Comparison of ENCODE assay signal across 26 mouse cellular contexts in the genomic region with DNA sequence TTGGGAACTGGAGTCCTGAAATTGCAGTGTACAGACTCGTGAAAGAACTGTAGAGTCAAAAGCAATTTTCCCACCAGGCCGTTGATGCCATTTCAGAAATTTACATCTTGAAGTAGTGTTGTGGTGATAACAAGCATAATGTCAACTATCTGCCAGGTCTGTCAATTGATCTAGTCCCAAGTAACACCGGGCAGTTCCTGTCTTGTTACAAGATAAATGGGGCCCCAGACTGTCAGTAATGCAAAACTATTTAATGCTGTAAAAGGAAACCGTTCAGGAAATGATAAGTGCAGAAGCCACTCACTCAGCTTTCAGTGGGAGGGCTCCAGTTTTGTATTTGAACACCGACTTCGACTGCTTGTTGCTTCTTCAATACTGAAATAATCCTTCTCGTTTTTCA.
DNase-seq lines count a peak whose midpoint lies in the region; ATAC-seq and TF ChIP-seq lines count a peak whose summit lies in the region.
"Had no signal": no experiment of that assay in that cellular context is flagged by ENCODE, and none has a peak within 500 bp of the region (broad histone marks: within the 10 kb centered on the region; RNA-seq: fewer than 3 reads in every experiment).

No protein-coding gene starts in this region.

- no peak overlapping the region for H3K4me2 ChIP-seq in liver, embryonic 11.5 days
- no peak overlapping the region for H3K4me2 ChIP-seq in neural tube, embryonic 15.5 days
- H3K4me2 ChIP-seq: embryonic facial prominence, embryonic 13.5 days; forebrain, embryonic 15.5 days; heart, embryonic 12.5 days; hindbrain, embryonic 13.5 days; limb, embryonic 15.5 days; midbrain, embryonic 13.5 days had no signal

- H3K9me3 ChIP-seq in G1E (replicated peaks), result no peaks in the 10 kb centered on the region
- no peaks in the 10 kb centered on the region for H3K9me3 ChIP-seq in liver, embryonic 11.5 days (ENCODE audit: control insufficient read depth, low read length)
- no peaks in the 10 kb centered on the region for H3K9me3 ChIP-seq in neural tube, embryonic 15.5 days (replicated peaks)
- H3K9me3 ChIP-seq: embryonic facial prominence, embryonic 13.5 days; forebrain, embryonic 10.5 days; forebrain, embryonic 15.5 days; heart, embryonic 12.5 days; hindbrain, embryonic 13.5 days; limb, embryonic 10.5 days; limb, embryonic 15.5 days; midbrain, embryonic 13.5 days had no signal

- 26% methylated on average over 7 of the region's 7 CpGs for WGBS in liver, embryonic 11.5 days
- 72% methylated on average over 7 of the region's 7 CpGs for WGBS in neural tube, embryonic 15.5 days

- H3K27ac ChIP-seq in liver, embryonic 11.5 days (ENCODE audit: low read depth, low read length), result no peak overlapping the region
- no peak overlapping the region for H3K27ac ChIP-seq in neural tube, embryonic 15.5 days (replicated peaks)
- H3K27ac ChIP-seq: embryonic facial prominence, embryonic 13.5 days; forebrain, embryonic 10.5 days; forebrain, embryonic 15.5 days; hindbrain, embryonic 13.5 days; limb, embryonic 10.5 days; limb, embryonic 15.5 days; midbrain, embryonic 13.5 days had no signal

- no peak for DNase-seq in G1E (ENCODE audit: low spot score)
- DNase-seq in MEL-GATA-1-ER (ENCODE audit: extremely low read depth, low read depth), result peak; percentile 23
- DNase-seq in liver, embryonic 11.5 days (ENCODE audit: low spot score), result no peak
- DNase-seq in layer of hippocampus, adult 9-11 months, result no peak
- DNase-seq: adrenal gland, adult 2 months; cerebellum, adult 8-10 months; cerebellum, postnatal 36 days; gastrocnemius, postnatal 25 days; heart, adult 18-20 months; heart, postnatal 4 days; kidney, adult 9 months; kidney, postnatal 10 days; lung, adult 2 months; lung, postnatal 14 days had no signal

- H3K9ac ChIP-seq in liver, embryonic 11.5 days (ENCODE audit: low read depth, low read length), result no peak overlapping the region
- H3K9ac ChIP-seq in neural tube, embryonic 15.5 days (replicated peaks), result no peak overlapping the region
- H3K9ac ChIP-seq: embryonic facial prominence, embryonic 13.5 days; forebrain, embryonic 15.5 days; heart, embryonic 12.5 days; hindbrain, embryonic 13.5 days; limb, embryonic 15.5 days; midbrain, embryonic 13.5 days had no signal

- no peak overlapping the region for H3K4me3 ChIP-seq in G1E (ENCODE audit: low read depth, low read length)
- no peak overlapping the region for H3K4me3 ChIP-seq in liver, embryonic 11.5 days (ENCODE audit: low read depth, low read length)
- no peak overlapping the region for H3K4me3 ChIP-seq in neural tube, embryonic 15.5 days (replicated peaks)
- H3K4me3 ChIP-seq: embryonic facial prominence, embryonic 13.5 days; forebrain, embryonic 10.5 days; forebrain, embryonic 15.5 days; heart, embryonic 12.5 days; hindbrain, embryonic 13.5 days; limb, embryonic 10.5 days; limb, embryonic 15.5 days; midbrain, embryonic 13.5 days had no signal

- ATAC-seq in G1E (ENCODE audit: extremely low read depth, insufficient number of reproducible peaks, low FRiP score, poor library complexity, severe bottlenecking), result peak; percentile 66
- peak; percentile 76 for ATAC-seq in liver, embryonic 11.5 days (replicated peaks; ENCODE audit: low FRiP score)
- ATAC-seq in megakaryocyte-erythroid progenitor cell, adult 5-6 weeks (replicated peaks; ENCODE audit: low FRiP score, low TSS enrichment, poor library complexity, severe bottlenecking), result peak; percentile 50; the same call in 1 of the 2 replicates
- ATAC-seq in neural tube, embryonic 15.5 days (ENCODE audit: low FRiP score), result no peak
- ATAC-seq: forebrain, embryonic 15.5 days; intestine, postnatal 0 days; midbrain, embryonic 13.5 days had no signal

- H3K27me3 ChIP-seq in G1E (ENCODE audit: insufficient read depth, low read length), result 0 out of 2 replicates have a peak, but pooled peaks cover 5% of the 10 kb centered on the region
- H3K27me3 ChIP-seq in liver, embryonic 11.5 days (replicated peaks; ENCODE audit: control insufficient read depth, insufficient read depth, low read length), result no peaks in the 10 kb centered on the region
- no peaks in the 10 kb centered on the region for H3K27me3 ChIP-seq in neural tube, embryonic 15.5 days (replicated peaks)
- H3K27me3 ChIP-seq: CH12.LX; embryonic facial prominence, embryonic 13.5 days; forebrain, embryonic 15.5 days; heart, embryonic 12.5 days; hindbrain, embryonic 13.5 days; limb, embryonic 15.5 days; midbrain, embryonic 13.5 days had no signal

- no peaks in the 10 kb centered on the region for H3K4me1 ChIP-seq in G1E (ENCODE audit: insufficient read depth, low read depth, low read length)
- H3K4me1 ChIP-seq in liver, embryonic 11.5 days (replicated peaks; ENCODE audit: control insufficient read depth, insufficient read depth, low read length), result no peaks in the 10 kb centered on the region
- no peaks in the 10 kb centered on the region for H3K4me1 ChIP-seq in neural tube, embryonic 15.5 days
- H3K4me1 ChIP-seq: forebrain, embryonic 10.5 days; forebrain, embryonic 15.5 days; midbrain, embryonic 13.5 days had no signal

- no peak for TF ChIP-seq CTCF in G1E (IDR thresholded peaks at IDR 0.05; ENCODE audit: low read depth, low read length)

- H3K36me3 ChIP-seq in G1E (replicated peaks), result no peaks in the 10 kb centered on the region
- no peaks in the 10 kb centered on the region for H3K36me3 ChIP-seq in liver, embryonic 11.5 days (ENCODE audit: control insufficient read depth, insufficient read depth, low read length)
- H3K36me3 ChIP-seq in neural tube, embryonic 15.5 days, result no peaks in the 10 kb centered on the region
- H3K36me3 ChIP-seq: embryonic facial prominence, embryonic 13.5 days; forebrain, embryonic 10.5 days; forebrain, embryonic 15.5 days; heart, embryonic 12.5 days; hindbrain, embryonic 13.5 days; limb, embryonic 10.5 days; limb, embryonic 15.5 days; midbrain, embryonic 13.5 days had no signal
